Mouse (Mus musculus) C2C12 (cell line): Measurements from ENCODE around the gene Bdkrb2. TPM values are rescaled to one million over a fixed set of nuclear protein-coding genes. Genes with fewer than 3 reads are reported as not detected.

Experiments used
- H3K27me3 ChIP-seq: one replicate; pipeline ENCODE4 v1.6.1; 2011; ENCODE audit not compliant: control insufficient read depth, insufficient read depth, insufficient read length
- H3K36me3 ChIP-seq: one replicate; pipeline ENCODE4 v1.6.1; 2011; ENCODE audit not compliant: control insufficient read depth, insufficient read depth
- H3K4me3 ChIP-seq: one replicate; pipeline ENCODE4 v1.5.1; 2011; ENCODE audit warnings: mild to moderate bottlenecking, control low read depth; ENCODE audit not compliant: poor library complexity, insufficient read depth, severe bottlenecking
- H3K79me2 ChIP-seq: one replicate; pipeline ENCODE4 v1.6.1; 2011; ENCODE audit not compliant: control insufficient read depth, insufficient read depth
- H3K79me3 ChIP-seq: one replicate; pipeline ENCODE4 v1.6.1; 2011; ENCODE audit warnings: low read depth, control low read depth
- H3ac ChIP-seq: one replicate; pipeline ENCODE3; 2011; ENCODE audit warnings: low read depth; ENCODE audit not compliant: control insufficient read depth, insufficient read length
- CEBPB ChIP-seq: IDR thresholded peaks from one replicate; pipeline ENCODE4 v1.6.1; 2011; ENCODE audit warnings: low read depth, mild to moderate bottlenecking, control low read depth, moderate library complexity
- CTCF ChIP-seq: IDR thresholded peaks from one replicate; pipeline ENCODE4 v1.5.1; 2011; ENCODE audit not compliant: control insufficient read depth, insufficient read depth, insufficient read length
- FOSL1 ChIP-seq: IDR thresholded peaks from one replicate; pipeline ENCODE4 v1.8.0; 2011; ENCODE audit warnings: mild to moderate bottlenecking, low read length; ENCODE audit not compliant: poor library complexity, insufficient read depth, severe bottlenecking
- MAX ChIP-seq: IDR thresholded peaks from one replicate; pipeline ENCODE4 v1.6.1; 2011; ENCODE audit warnings: mild to moderate bottlenecking, control low read depth
- MYOD1 ChIP-seq: IDR thresholded peaks from one replicate; pipeline ENCODE4 v1.6.1; 2011; ENCODE audit warnings: low read depth; ENCODE audit not compliant: control insufficient read depth, insufficient read length
- MYOG ChIP-seq: IDR thresholded peaks from one replicate; pipeline ENCODE4 v1.6.1; 2011; ENCODE audit not compliant: control insufficient read depth, insufficient read length; ENCODE audit errors: extremely low read depth
- USF1 ChIP-seq: IDR thresholded peaks from one replicate; pipeline ENCODE4 v1.6.1; 2011; ENCODE audit warnings: low read depth, mild to moderate bottlenecking, control low read depth, moderate library complexity
- polyA plus RNA-seq: library from polyadenylated mRNA; unstranded; fragments of >200 nt; fragmentation: generic; extraction: Trizol; gene quantifications from one replicate; pipeline ENCODE4 v1.2.1, GENCODE M21; 2012; ENCODE audit warnings: missing spikeins

Bdkrb2 gene
- polyA plus RNA-seq, 1 experiment, result 1.2 TPM

DNA sequence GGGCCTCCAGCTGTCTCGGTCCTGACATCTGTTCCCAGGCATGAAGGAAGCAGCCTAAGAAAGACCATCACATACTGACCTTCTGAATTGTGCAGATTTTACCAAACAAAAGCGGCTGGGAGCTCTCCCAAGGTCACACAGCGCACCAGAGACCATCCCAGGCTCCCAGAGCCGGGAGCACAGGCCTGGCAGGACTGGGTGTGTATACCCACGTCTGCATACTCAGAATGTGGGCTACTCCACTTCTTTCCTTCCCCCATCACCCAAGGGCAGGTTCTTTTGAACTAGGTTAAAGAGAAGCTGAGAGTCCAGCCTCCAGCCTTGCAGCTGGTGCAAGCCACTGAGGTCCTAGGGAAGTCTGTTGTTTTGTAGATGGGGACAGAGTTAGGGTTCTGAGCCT lies 36.1 kb downstream of the Bdkrb2 start:
- no peak overlapping the region for H3ac ChIP-seq
- TF ChIP-seq MYOG, result no peak
- H3K27me3 ChIP-seq, result no peaks in the 10 kb centered on the region
- no peaks in the 10 kb centered on the region for H3K79me2 ChIP-seq
- no peak overlapping the region for H3K4me3 ChIP-seq
- H3K36me3 ChIP-seq, result no peaks in the 10 kb centered on the region
- H3K79me3 ChIP-seq, result no peaks in the 10 kb centered on the region

DNA sequence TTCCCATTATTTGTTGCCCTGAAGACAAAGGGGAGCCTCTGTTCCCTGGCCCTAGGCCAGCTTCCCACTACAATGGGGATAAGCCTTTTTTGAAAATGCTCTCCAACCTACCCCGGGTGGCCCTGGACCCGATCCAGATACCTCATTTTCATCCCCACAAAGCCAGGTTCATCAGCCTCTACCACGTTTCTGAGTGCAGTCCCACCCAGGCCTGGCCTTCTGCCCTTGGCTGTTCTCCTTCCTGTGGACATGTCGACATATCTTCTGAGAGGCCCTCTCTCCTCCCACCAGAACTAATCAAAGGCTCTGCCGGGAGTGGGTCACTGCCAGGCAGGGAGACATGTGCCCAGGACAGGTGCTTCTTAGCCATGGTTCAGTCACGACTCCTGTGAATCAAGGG lies 38.6 kb downstream of the Bdkrb2 start:
- Histone ChIP-seq H3K4me3 (no peak overlapping the region), H3K79me2 (no peaks in the 10 kb centered on the region), H3K27me3 (no peaks in the 10 kb centered on the region), H3K79me3 (no peaks in the 10 kb centered on the region), H3K36me3 (no peaks in the 10 kb centered on the region), H3ac (no peak overlapping the region)
- TF ChIP-seq MYOG (no peak), USF1 (no peak), MYOD1 (no peak), CTCF (no peak), CEBPB (no peak), FOSL1 (no peak), MAX (no peak)

DNA sequence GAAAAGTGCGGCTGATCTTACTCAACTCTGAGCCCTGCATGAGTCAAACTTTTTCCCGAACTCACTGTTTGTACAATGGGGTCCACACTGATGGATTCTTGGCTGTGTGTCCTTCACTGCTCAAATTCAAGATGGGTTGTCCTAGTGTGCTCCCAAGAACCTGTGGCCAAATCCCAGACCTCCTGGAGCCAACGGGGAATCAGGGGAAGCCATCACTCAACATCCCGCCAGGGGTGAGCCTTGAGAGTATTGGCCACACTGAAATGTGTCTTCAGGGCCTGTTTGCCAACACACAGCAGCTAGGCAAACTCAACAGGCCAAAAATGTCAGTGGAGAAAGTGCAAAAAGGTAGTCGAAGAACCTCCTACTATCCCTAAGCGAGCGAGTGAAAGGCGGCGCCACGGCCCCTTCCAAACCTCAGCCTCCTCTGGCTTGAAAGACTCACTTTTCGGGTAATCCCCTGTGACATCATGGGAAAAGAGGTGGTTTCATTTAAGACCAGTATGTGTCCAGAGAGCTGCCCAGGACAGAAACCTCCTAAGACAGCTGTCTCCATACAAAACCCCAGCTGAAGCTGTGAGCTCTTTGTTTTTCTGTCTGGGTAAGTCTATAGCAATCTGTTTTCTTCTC lies 39.7 kb downstream of the Bdkrb2 start, which contains the start of gene Bdkrb1:
TSS of gene Bdkrb1 (plus strand) at position 505 of the 630 bp plus-strand sequence.
- H3K36me3 ChIP-seq, result no peaks in the 10 kb centered on the region
- TF ChIP-seq MYOD1, result no peak
- peak; percentile 19 for TF ChIP-seq CEBPB
- H3K27me3 ChIP-seq, result no peaks in the 10 kb centered on the region
- no peaks in the 10 kb centered on the region for H3K79me3 ChIP-seq
- no peak within 1 kb of the TSS for H3ac ChIP-seq
- no peaks in the 10 kb centered on the region for H3K79me2 ChIP-seq
- H3K4me3 ChIP-seq, result no peak within 1 kb of the TSS

DNA sequence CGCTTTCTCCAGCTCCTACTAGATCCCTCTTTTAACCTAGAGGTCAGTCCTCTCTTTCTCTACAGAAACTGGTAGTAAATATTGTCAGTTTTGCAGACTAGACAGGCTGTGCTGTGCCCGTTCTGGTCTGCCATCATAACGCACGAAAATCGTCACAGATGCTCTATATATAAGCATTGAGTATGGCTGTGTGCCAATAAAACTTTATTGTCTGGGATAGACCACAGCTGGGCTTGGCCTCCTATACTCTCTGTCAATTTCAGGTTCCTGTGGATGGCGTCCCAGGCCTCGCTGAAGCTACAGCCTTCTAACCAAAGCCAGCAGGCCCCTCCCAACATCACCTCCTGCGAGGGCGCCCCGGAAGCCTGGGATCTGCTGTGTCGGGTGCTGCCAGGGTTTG lies 40.9 kb downstream of the Bdkrb2 start:
- Histone ChIP-seq H3ac (no peak overlapping the region), H3K27me3 (no peaks in the 10 kb centered on the region), H3K79me2 (no peaks in the 10 kb centered on the region), H3K79me3 (no peaks in the 10 kb centered on the region), H3K4me3 (no peak overlapping the region), H3K36me3 (no peaks in the 10 kb centered on the region)
- TF ChIP-seq CTCF (no peak), FOSL1 (no peak), MYOD1 (no peak), USF1 (no peak), MYOG (no peak), CEBPB (no peak), MAX (no peak)

DNA sequence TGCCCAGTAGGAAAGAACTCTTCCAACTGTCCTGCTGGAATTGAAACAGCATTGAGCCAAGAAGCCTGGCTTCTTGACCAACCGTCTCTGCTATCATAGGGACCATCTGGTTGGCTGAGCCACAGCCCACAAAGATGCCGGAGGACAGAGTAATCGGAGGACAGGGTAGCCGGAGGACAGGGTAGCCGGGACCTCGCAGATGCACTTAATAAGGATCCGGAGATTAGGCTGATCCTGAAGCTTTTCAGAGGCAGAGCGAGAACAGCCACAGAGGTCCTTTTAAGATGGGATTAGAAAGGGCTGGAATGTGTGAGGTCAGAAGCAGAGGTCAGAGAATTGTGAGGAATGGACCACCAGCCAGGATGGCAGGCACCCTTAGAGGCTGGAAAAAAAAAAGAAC lies 42.2 kb downstream of the Bdkrb2 start:
- Histone ChIP-seq H3K4me3 (no peak overlapping the region), H3K79me3 (no peaks in the 10 kb centered on the region), H3K36me3 (no peaks in the 10 kb centered on the region), H3ac (no peak overlapping the region), H3K27me3 (no peaks in the 10 kb centered on the region), H3K79me2 (no peaks in the 10 kb centered on the region)
- TF ChIP-seq MYOD1, result no peak
- no peak for TF ChIP-seq USF1
- TF ChIP-seq FOSL1, result no peak
- TF ChIP-seq CEBPB, result no peak
- no peak for TF ChIP-seq MAX
- no peak for TF ChIP-seq MYOG
- TF ChIP-seq CTCF, result no peak

DNA sequence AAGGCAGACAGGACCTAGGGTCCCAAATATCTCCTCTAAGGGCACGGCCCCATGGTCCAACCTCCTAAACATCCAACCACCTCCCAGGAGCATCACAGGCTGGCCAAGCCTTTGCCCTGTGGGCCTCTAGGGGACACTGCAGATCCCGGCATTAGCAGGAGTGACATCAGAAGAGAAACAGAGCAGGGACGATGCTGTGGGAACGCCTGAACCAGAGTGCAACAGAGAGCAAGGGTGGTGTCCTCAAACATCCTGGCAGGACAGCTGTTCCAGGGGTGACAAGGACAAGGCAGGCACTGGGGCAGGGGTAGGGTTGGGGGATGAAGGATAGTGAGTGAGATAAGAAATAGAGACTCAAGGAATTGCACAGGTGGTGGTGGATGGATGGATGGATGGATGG lies 43.9 kb downstream of the Bdkrb2 start:
- H3K79me2 ChIP-seq, result no peaks in the 10 kb centered on the region
- TF ChIP-seq MAX, result no peak
- no peak for TF ChIP-seq CEBPB
- no peak for TF ChIP-seq CTCF
- no peak for TF ChIP-seq FOSL1
- TF ChIP-seq MYOD1, result no peak
- TF ChIP-seq MYOG, result no peak
- no peak for TF ChIP-seq USF1
- H3K79me3 ChIP-seq, result no peaks in the 10 kb centered on the region
- H3K27me3 ChIP-seq, result no peaks in the 10 kb centered on the region
- no peak overlapping the region for H3ac ChIP-seq
- H3K4me3 ChIP-seq, result no peak overlapping the region
- no peaks in the 10 kb centered on the region for H3K36me3 ChIP-seq
